Mouse (Mus musculus) lung, postnatal 4 days (tissue): ENCODE data around the gene Nhsl1.

Experiments
- DNase-seq, 2 experiments: peaks; one replicate each; pipeline ENCODE4 v3.0.0; 2021

The Nhsl1 gene

GRCm38 (mm10) chr10:18453380-18453779 is 134.6 kb downstream of the Nhsl1 start:
- peak; percentile 80 to 83 for DNase-seq

- DNase-seq: no peak
Observed at GRCm38 (mm10) chr10:18454161-18454560, 135.4 kb downstream of the Nhsl1 start.

- DNase-seq: no peak
Observed at GRCm38 (mm10) chr10:18455301-18455920, 136.6 kb downstream of the Nhsl1 start.

- no peak for DNase-seq
Observed at GRCm38 (mm10) chr10:18457808-18458475, 139.2 kb downstream of the Nhsl1 start.

GRCm38 (mm10) chr10:18461336-18461735 is 142.6 kb downstream of the Nhsl1 start:
- no peak for DNase-seq

- no peak for DNase-seq
Observed at GRCm38 (mm10) chr10:18463071-18463841, 144.5 kb downstream of the Nhsl1 start.

GRCm38 (mm10) chr10:18468396-18468795 is 149.6 kb downstream of the Nhsl1 start:
- no peak for DNase-seq

- DNase-seq: peak; percentile 10 to 23
Observed at GRCm38 (mm10) chr10:18469279-18470135, 150.7 kb downstream of the Nhsl1 start.

GRCm38 (mm10) chr10:18470351-18471060 is 151.7 kb downstream of the Nhsl1 start:
- DNase-seq: no peak

- no peak for DNase-seq
Observed at GRCm38 (mm10) chr10:18471648-18472047, 152.9 kb downstream of the Nhsl1 start.

GRCm38 (mm10) chr10:18475126-18475525 is 156.3 kb downstream of the Nhsl1 start:
- no peak for DNase-seq

GRCm38 (mm10) chr10:18478294-18478693 is 159.5 kb downstream of the Nhsl1 start:
- no peak for DNase-seq

GRCm38 (mm10) chr10:18479285-18479684 is 160.5 kb downstream of the Nhsl1 start:
- DNase-seq: no peak

- no peak for DNase-seq
Observed at GRCm38 (mm10) chr10:18480836-18481235, 162.1 kb downstream of the Nhsl1 start.

- DNase-seq: peak; percentile 7 to 22
Observed at GRCm38 (mm10) chr10:18482558-18483141, 163.9 kb downstream of the Nhsl1 start.

GRCm38 (mm10) chr10:18483658-18484057 is 164.9 kb downstream of the Nhsl1 start:
- DNase-seq: no peak

- no peak for DNase-seq
Observed at GRCm38 (mm10) chr10:18484731-18485130, 165.9 kb downstream of the Nhsl1 start.

GRCm38 (mm10) chr10:18488239-18488803 is 169.5 kb downstream of the Nhsl1 start:
- DNase-seq: no peak

GRCm38 (mm10) chr10:18489936-18490335 is 171.2 kb downstream of the Nhsl1 start:
- DNase-seq: no peak

GRCm38 (mm10) chr10:18491952-18492351 is 173.2 kb downstream of the Nhsl1 start:
- no peak for DNase-seq
